Mouse (Mus musculus): ENCODE data around the gene Sv2a. TPM values are rescaled to one million over a fixed set of nuclear protein-coding genes. Genes with fewer than 3 reads are reported as not detected.
"Not testable (repeated sequence)": the region's sequence is repeated elsewhere in the genome, so short reads cannot be mapped to it uniquely, and the experiment has no call there.

The Sv2a gene
- polyA plus RNA-seq, 1 experiment from 2014 or later: 2.7 TPM

DNA sequence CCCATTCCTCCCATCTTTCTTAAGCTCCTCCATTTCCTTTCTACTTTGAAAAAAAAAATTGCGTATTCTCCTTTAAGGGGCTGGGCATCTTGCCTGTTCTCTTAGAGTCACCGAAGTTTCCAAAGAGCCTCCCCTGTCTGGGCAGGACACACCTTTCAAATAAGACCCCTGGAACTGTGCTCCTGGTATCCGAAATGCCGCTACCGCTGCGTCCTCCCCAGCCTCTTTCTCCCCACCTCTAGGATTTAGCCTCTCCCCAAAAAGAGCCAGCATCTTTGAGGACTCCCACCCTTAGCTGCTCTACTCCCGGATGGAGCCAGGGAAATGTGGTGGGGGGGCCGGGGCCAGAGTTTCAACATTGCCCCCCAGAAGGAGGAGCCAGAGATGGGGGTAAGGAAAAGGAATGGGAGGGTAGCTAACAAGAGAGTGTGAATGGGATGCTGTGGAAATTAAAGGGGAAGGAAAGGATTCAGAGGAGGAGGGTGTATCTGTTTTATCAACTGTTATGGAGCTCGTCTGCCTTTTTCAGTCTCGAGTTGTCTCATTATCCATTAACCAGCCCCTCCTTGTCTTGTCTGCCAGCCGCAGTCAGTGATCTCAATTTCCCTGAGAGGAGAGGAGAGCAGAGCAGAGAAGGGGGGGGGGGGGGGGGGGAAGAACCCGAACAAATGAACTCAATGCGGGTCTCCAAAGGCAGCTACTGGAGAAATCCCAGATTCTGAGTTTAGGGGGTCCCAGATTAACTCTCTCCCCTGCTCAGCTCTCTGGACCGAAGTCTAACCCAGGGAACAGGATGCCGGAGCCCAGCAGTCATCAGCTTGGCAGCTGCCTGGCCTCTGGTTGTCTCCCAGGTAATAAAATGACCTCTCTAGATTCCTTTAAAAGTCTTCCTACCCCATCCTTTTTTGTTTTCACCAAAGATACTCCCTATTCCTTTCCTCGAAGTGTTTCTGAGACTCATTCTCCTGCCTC is 18.8 kb upstream of the Sv2a start, which contains the start of gene Mtmr11:
TSS of gene Mtmr11 (plus strand) at position 136 of the 972 bp plus-strand sequence.
- H3K4me1 ChIP-seq: peaks cover 29% of the 10 kb centered on the region
- peak within 1 kb of the TSS; percentile 55 for H3K4me3 ChIP-seq
- peak within 1 kb of the TSS; percentile 95 for H3K27ac ChIP-seq
- 5% methylated on average over 16 of the region's 16 CpGs for WGBS
- H3K27me3 ChIP-seq: no peaks in the 10 kb centered on the region
- peak within 1 kb of the TSS; percentile 56 for H3K9ac ChIP-seq
- no peaks in the 10 kb centered on the region for H3K9me3 ChIP-seq
- ATAC-seq (ENCODE audit: insufficient number of reproducible peaks, low FRiP score, low TSS enrichment, low read depth): peak; percentile 30; the same call in 1 of the 2 replicates
- peak within 1 kb of the TSS; percentile 83 for H3K4me2 ChIP-seq
- H3K36me3 ChIP-seq: peaks cover 11% of the 10 kb centered on the region; the same call in 1 of the 2 replicates

GRCm38 (mm10) chr3:96163040-96163439 is 17.9 kb upstream of the Sv2a start:
- no peaks in the 10 kb centered on the region for H3K27me3 ChIP-seq
- H3K4me1 ChIP-seq: peaks cover 29% of the 10 kb centered on the region
- H3K9me3 ChIP-seq: no peaks in the 10 kb centered on the region
- peaks cover 8% of the 10 kb centered on the region; the same call in 1 of the 2 replicates for H3K36me3 ChIP-seq
- H3K4me3 ChIP-seq: peak overlapping the region; percentile 55
- no peak for ATAC-seq (ENCODE audit: insufficient number of reproducible peaks, low FRiP score, low TSS enrichment, low read depth)
- H3K27ac ChIP-seq: peak overlapping the region; percentile 95
- no peak overlapping the region for H3K9ac ChIP-seq
- whole genome bisulfite sequencing: 89% methylated on average over 6 of the region's 6 CpGs
- peak overlapping the region; percentile 83 for H3K4me2 ChIP-seq

- no peaks in the 10 kb centered on the region for H3K9me3 ChIP-seq
- 81% methylated on average over 12 of the region's 12 CpGs for WGBS
- peaks cover 22% of the 10 kb centered on the region for H3K4me1 ChIP-seq
- ATAC-seq (ENCODE audit: insufficient number of reproducible peaks, low FRiP score, low TSS enrichment, low read depth): no peak
- H3K4me3 ChIP-seq: no peak overlapping the region
- H3K4me2 ChIP-seq: no peak overlapping the region
- H3K36me3 ChIP-seq: peaks cover 31% of the 10 kb centered on the region
- H3K27ac ChIP-seq: peak overlapping the region; percentile 18; the same call in 1 of the 2 replicates
- H3K9ac ChIP-seq: no peak overlapping the region
- H3K27me3 ChIP-seq: no peaks in the 10 kb centered on the region
Measured at GRCm38 (mm10) chr3:96168466-96169158, 12.3 kb upstream of the Sv2a start.

GRCm38 (mm10) chr3:96170276-96170675 is 10.7 kb upstream of the Sv2a start:
- Histone ChIP-seq H3K4me1 (peaks cover 27% of the 10 kb centered on the region), H3K9me3 (no peaks in the 10 kb centered on the region), H3K36me3 (peaks cover 39% of the 10 kb centered on the region), H3K27ac (no peak overlapping the region; the same call in 1 of the 2 replicates), H3K4me3 (no peak overlapping the region), H3K4me2 (no peak overlapping the region), H3K27me3 (no peaks in the 10 kb centered on the region), H3K9ac (no peak overlapping the region)
- 85% methylated on average over 4 of the region's 4 CpGs for WGBS
- no peak for ATAC-seq (ENCODE audit: insufficient number of reproducible peaks, low FRiP score, low TSS enrichment, low read depth)

- Histone ChIP-seq H3K36me3 (peaks cover 45% of the 10 kb centered on the region), H3K9ac (no peak overlapping the region), H3K4me2 (peak overlapping the region; percentile 91), H3K27ac (peak overlapping the region; percentile 99), H3K27me3 (no peaks in the 10 kb centered on the region), H3K4me3 (peak overlapping the region; percentile 88), H3K4me1 (peaks cover 28% of the 10 kb centered on the region), H3K9me3 (no peaks in the 10 kb centered on the region)
- ATAC-seq (ENCODE audit: insufficient number of reproducible peaks, low FRiP score, low TSS enrichment, low read depth): no peak
- WGBS: 71% methylated on average over 10 of the region's 10 CpGs
Measured at GRCm38 (mm10) chr3:96170976-96171545, 9.9 kb upstream of the Sv2a start.

DNA sequence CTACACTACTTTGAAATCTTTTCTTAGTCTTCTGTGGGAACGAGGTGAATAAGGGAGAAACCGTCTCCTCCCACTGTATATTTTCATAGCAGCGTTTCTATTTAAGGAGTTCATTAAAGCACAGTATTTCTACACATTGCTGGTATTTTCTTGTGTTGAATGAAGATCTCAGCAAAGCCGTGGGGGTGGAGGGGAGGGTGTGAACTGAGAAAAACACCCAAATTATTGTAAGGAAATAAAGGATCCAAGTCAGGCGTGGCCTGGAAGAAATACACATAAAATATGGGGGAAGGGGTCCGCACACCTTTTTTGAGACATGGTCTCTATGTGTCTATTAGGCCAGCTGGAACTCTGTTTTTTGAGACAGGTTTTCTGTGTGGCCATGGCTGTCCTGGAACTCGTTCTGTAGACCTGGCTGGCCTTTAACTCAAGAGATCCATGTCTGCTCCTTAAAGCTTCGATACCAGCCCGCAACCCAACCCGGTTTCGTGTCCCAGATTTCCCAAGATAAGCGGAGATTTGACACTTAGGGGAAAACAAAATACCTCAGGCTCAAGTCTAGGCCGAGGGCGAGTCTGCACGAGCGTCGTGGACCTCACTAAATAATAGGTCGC is 9.3 kb upstream of the Sv2a start:
- Histone ChIP-seq H3K27ac (peak overlapping the region; percentile 99), H3K36me3 (peaks cover 52% of the 10 kb centered on the region), H3K4me1 (peaks cover 28% of the 10 kb centered on the region), H3K4me3 (peak overlapping the region; percentile 88), H3K4me2 (peak overlapping the region; percentile 91), H3K9me3 (no peaks in the 10 kb centered on the region), H3K9ac (peak overlapping the region; percentile 74), H3K27me3 (no peaks in the 10 kb centered on the region)
- 16% methylated on average over 18 of the region's 18 CpGs for WGBS
- no peak; the same call in 1 of the 2 replicates for ATAC-seq (ENCODE audit: insufficient number of reproducible peaks, low FRiP score, low TSS enrichment, low read depth)

DNA sequence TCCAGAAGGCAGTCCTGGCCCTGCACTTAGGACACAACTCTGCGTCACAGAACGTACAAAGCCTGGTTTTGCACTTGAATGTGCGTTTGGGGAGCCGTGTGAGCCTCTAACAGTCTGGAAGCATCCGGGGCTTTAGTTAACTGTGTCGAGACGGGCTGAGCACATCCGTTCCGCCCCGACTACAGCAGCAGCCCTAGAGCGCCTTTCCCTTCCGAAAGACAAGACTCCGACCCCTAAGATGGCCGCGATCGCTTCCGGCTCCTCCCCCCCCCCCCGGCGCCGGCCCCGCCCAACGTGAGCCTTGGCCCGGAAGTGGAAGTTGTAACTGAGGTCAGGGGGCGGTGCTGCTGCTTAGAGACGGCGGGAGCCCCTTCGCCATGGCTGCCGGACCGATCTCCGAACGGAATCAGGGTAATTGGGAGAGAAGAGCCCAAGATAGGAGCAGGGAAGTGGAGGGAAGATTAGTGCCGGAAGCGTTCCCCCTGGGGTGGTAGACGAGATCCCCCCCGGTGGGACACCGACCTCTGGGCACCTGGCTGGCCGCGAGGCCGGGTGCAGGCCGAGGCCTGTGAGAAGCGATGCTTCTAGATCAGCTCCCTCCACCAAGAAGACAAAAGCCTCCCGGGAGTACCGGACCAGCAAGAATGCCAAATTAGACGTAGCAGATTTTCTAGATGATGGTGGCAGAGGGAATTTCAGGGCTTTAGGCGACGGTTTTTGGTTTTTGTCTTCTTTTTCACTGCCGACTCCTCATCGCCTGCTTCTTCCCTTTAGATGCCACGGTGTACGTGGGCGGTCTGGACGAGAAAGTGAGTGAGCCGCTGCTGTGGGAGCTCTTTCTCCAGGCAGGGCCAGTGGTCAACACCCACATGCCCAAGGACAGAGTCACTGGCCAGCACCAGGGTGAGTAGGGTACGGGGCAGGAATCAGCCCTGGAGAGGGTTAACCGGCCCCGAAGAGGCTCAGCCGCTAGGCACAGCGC is 8.5 kb upstream of the Sv2a start, which contains the start of gene Sf3b4:
TSS of gene Sf3b4 (plus strand) at position 136 of the 982 bp plus-strand sequence.
- WGBS: under 1% methylated on average over 57 of the region's 58 CpGs

DNA sequence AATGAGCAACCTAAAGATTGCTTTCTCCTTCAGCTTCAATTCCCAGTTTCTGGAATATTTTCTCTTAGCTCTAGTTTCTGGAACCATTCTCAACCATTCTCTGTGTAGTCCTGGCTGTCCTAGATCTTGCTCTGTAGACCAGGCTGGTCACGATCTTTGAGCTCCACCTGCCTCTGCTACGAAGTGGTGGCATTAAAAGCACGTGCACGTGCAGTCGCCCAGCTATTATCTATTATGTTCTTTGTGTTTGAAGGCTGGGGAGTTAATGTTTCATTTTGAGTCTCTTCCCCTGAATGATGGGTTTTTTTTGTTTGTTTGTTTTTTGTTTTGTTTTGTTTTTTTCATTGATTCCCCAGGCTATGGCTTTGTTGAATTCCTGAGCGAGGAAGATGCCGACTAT is 7.8 kb upstream of the Sv2a start:
- WGBS: 33% methylated on average over 7 of the region's 7 CpGs
- Histone ChIP-seq H3K9ac (peak overlapping the region; percentile 83), H3K9me3 (no peaks in the 10 kb centered on the region), H3K36me3 (peaks cover 60% of the 10 kb centered on the region), H3K4me1 (peaks cover 28% of the 10 kb centered on the region), H3K27me3 (no peaks in the 10 kb centered on the region), H3K4me3 (peak overlapping the region; percentile 88), H3K4me2 (peak overlapping the region; percentile 91), H3K27ac (peak overlapping the region; percentile 99; the same call in 1 of the 2 replicates)
- ATAC-seq (ENCODE audit: insufficient number of reproducible peaks, low FRiP score, low TSS enrichment, low read depth): no peak

More for the DNA sequence above, 8.5 kb upstream of the Sv2a start, which contains the start of gene Sf3b4:
- Histone ChIP-seq H3K27me3 (no peaks in the 10 kb centered on the region), H3K4me2 (peak within 1 kb of the TSS; percentile 91), H3K9me3 (no peaks in the 10 kb centered on the region), H3K9ac (peak within 1 kb of the TSS; percentile 83), H3K27ac (peak within 1 kb of the TSS; percentile 99), H3K4me1 (peaks cover 28% of the 10 kb centered on the region), H3K4me3 (peak within 1 kb of the TSS; percentile 88), H3K36me3 (peaks cover 57% of the 10 kb centered on the region)
- peak; percentile 91 for ATAC-seq (ENCODE audit: insufficient number of reproducible peaks, low FRiP score, low TSS enrichment, low read depth)

GRCm38 (mm10) chr3:96174042-96174441 is 6.9 kb upstream of the Sv2a start:
- not testable (repeated sequence) for H3K4me3 ChIP-seq; H3K4me2 ChIP-seq; H3K27me3 ChIP-seq; H3K9me3 ChIP-seq; H3K9ac ChIP-seq; ATAC-seq (ENCODE audit: insufficient number of reproducible peaks, low FRiP score, low TSS enrichment, low read depth); H3K27ac ChIP-seq
- WGBS: 86% methylated on average over 4 of the region's 4 CpGs
- H3K36me3 ChIP-seq: peaks cover 62% of the 10 kb centered on the region
- H3K4me1 ChIP-seq: peaks cover 28% of the 10 kb centered on the region

DNA sequence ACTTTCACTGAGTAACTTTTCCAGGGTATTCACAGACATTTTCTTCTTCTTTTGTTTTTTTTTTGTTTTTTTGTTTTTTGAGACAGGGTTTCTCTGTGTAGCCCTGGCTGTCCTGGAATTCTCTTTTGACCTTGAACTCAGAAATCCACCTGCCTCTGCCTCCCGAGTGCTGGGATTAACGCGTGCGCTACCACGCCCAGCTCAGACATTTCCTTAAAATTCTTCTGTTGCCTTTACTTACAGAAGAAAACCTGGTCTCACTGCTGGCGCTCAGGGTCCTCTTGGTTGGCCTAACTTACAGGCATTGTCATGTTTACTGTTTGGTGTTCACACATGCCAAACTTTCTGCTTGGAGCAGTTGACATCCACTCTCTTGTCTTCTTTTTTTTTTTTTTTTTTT is 5.7 kb upstream of the Sv2a start:
- Histone ChIP-seq H3K9me3 (no peaks in the 10 kb centered on the region), H3K4me3 (no peak overlapping the region), H3K27ac (no peak overlapping the region), H3K9ac (no peak overlapping the region), H3K4me1 (peaks cover 31% of the 10 kb centered on the region), H3K4me2 (no peak overlapping the region), H3K27me3 (no peaks in the 10 kb centered on the region), H3K36me3 (peaks cover 54% of the 10 kb centered on the region)
- WGBS: 95% methylated on average over 6 of the region's 6 CpGs
- ATAC-seq (ENCODE audit: insufficient number of reproducible peaks, low FRiP score, low TSS enrichment, low read depth): no peak
